Mouse (Mus musculus) layer of hippocampus, adult 2 months (tissue): ENCODE measurements around the gene Supt3. TPM values are rescaled to one million over a fixed set of nuclear protein-coding genes. Genes with fewer than 3 reads are reported as not detected.
A peak's percentile ranks its signal among the peaks of the same experiment; 100 is the strongest.

Experiments used
- DNase-seq, 2 experiments: peaks; one replicate each; pipeline ENCODE4 v3.0.0; 2022; ENCODE audit warnings: low spot score in 2 of 2
- H3K27ac ChIP-seq: fragments of 200-600 bp; 2 replicates; pipeline ENCODE4 v1.8.1; 2022
- H3K4me3 ChIP-seq: fragments of 200-600 bp; 2 replicates; pipeline ENCODE4 v1.8.1; 2022; ENCODE audit warnings: mild to moderate bottlenecking
- CTCF ChIP-seq: fragments of 200-600 bp; conservative IDR thresholded peaks from 2 replicates; pipeline ENCODE4 v1.8.1; 2022; ENCODE audit warnings: antibody characterized with exemption, mild to moderate bottlenecking, moderate library complexity
- total RNA-seq, 2 experiments: library from RNA; stranded (reverse); gene quantifications; 2 replicates each; pipeline ENCODE4 v1.2.3; 2021

Gene Supt3
- total RNA-seq, 2 experiments from 2014 or later, result 14.9 to 18.7 TPM

DNA sequence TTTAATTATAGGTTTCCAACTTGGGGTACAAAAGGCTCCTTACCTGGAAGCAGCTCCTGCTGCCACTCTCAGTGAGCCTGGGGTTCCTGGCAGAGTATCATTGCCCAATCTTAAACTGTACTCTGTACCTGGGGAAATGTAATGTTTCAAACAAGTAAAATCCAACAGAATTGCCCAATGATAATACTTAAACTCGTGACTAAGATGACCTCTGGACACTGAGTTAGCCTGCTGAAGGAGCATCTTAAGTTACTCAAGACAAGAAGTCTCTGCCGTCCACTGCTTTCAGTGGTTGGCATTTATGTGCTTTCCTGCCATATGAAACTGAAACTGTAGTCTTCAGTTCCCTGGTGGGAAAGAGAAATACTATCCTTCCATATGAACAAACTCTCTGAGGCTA, 279.9 kb downstream of the Supt3 start:
- no peak for DNase-seq
- no peak for TF ChIP-seq CTCF
- no peak overlapping the region for H3K27ac ChIP-seq
- H3K4me3 ChIP-seq, result no peak overlapping the region

DNA sequence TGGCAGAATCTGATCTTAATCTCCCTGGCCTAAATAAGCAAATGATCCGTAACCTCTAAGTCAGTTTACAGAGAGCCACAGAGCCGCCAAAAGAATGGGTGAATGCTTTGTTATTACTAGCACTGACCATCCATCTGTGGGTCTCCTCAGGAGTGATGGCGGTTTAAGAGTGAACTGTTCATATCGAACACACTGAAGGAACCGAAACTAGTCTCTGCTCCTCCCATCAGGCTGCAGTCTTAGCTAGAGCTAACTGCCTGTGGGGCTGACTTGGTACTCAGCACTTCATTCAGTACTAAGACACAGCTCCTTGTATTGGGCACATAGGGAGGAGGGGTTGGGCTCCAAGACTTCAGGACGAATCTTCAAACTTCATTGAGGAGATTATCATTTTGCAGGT, 280.8 kb downstream of the Supt3 start:
- no peak for DNase-seq
- TF ChIP-seq CTCF, result no peak
- Histone ChIP-seq H3K4me3 (no peak overlapping the region), H3K27ac (no peak overlapping the region)

DNA sequence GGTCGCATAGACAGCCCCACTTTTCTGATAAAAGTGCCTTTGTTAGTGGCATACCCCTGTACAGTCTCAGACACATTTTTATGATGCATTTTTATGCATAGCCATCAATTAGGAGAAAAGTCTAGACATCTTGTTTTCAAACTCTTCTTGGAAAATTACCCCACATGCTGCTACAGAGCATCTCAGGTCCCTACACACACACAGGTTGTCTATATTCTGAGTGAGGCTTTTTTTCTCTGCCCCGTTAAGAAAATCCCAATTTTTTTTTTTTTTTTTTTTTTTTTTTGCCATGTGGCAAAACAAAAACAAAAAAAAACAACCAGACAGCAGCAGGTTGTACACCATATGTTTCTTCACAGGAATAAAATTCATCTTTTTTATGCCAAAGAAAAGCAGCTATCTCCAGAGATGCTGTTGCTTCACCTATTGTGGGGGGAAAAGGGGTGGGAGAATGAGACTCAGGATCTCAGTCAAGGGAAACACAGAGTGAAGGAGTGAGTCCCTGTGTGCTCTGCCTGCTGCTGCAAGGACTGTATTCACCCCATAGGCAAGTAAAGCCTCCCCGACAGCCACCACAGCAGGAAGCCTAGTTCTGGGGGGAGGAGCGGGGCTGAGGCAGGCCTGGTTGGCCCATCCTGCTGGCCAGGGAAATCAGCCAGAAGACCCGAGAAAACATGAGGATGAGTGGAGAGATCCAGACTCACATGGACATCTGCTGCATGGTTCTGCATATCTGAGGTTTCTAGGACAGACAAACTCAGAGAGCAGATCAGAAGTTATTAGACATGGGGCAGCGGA, 281.8 kb downstream of the Supt3 start:
- Histone ChIP-seq H3K4me3 (no peak overlapping the region), H3K27ac (no peak overlapping the region)
- no peak for DNase-seq
- no peak for TF ChIP-seq CTCF

DNA sequence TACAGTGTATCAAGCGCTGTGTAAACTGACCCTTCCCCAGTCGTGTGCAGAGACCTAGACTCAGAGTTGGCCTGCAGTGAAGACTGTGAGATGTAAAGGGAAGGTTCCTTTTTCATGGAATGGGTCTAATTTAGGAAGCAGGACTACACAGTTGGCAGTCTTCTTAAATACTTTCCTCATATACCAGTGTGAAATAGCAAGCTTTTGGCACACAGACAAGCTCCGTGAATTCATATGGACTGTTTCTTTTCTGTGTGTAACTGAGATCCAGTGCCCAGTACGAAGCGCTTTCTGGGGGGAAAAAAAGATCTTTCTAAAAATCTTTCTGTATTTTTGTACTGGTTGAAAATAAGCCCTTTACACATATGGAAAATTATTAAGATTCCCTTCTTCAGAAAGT, 286.8 kb downstream of the Supt3 start:
- no peak for TF ChIP-seq CTCF
- no peak overlapping the region for H3K4me3 ChIP-seq
- no peak for DNase-seq
- H3K27ac ChIP-seq, result no peak overlapping the region

DNA sequence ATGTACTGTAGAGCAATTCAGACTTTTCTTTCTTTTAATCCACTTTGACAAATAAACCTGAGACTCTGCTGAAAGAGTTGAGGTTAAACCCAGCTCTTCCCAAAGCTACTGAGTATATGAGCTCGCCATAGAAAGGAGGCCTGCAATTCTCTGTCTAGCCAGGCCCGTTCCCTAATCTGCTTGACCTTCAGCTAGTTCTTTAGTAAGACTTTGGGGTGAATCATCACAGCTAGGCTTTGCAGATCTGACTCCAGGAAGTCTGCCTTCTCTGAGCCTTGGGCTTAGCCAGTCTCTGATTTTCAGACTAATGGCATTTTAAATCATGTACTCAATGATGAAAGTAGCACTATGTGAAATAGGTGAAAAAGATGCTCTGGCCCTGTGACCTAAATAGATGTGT, 288.5 kb downstream of the Supt3 start:
- DNase-seq, result no peak
- TF ChIP-seq CTCF, result no peak
- no peak overlapping the region for H3K4me3 ChIP-seq
- H3K27ac ChIP-seq, result no peak overlapping the region

DNA sequence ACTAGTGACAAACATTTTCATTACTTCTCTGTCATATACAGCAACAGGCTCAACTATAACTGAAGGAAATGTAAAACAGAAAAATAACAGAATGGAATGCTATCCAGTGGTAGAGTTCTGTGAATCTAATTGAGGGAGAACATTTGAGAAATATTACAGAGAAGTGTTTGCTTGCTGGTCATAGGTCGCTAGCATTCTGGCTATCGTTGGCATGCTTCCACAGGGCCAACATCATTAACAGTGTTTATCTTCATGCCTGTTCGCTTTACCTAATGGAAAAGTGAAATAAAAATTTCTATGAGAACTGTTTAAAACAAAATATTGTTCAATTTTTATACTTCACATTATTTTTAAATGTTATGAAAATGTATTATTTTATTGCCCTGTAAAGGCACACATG, 290.5 kb downstream of the Supt3 start:
- H3K27ac ChIP-seq, result no peak overlapping the region
- no peak for DNase-seq
- no peak overlapping the region for H3K4me3 ChIP-seq
- no peak for TF ChIP-seq CTCF

DNA sequence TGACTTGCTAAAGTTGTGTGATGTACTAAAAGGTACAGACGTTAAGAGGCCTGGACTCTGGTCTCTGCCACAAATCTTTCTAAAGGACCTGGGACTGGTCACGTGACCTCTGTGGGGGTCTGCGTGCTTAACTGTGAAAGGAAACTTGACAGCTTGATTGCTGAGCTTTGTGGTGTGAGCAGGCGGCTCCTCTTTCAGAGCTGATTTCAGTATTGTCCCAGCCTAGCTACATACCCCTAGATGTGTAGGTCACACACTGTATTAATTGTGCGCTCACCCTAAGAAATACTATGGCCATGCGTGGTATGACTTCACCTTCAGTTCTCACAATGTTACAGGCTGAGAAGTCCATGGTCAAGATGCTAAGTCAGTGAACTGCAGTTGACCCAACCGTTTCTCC, 291.4 kb downstream of the Supt3 start:
- TF ChIP-seq CTCF, result no peak
- no peak overlapping the region for H3K27ac ChIP-seq
- no peak overlapping the region for H3K4me3 ChIP-seq
- DNase-seq, result no peak

DNA sequence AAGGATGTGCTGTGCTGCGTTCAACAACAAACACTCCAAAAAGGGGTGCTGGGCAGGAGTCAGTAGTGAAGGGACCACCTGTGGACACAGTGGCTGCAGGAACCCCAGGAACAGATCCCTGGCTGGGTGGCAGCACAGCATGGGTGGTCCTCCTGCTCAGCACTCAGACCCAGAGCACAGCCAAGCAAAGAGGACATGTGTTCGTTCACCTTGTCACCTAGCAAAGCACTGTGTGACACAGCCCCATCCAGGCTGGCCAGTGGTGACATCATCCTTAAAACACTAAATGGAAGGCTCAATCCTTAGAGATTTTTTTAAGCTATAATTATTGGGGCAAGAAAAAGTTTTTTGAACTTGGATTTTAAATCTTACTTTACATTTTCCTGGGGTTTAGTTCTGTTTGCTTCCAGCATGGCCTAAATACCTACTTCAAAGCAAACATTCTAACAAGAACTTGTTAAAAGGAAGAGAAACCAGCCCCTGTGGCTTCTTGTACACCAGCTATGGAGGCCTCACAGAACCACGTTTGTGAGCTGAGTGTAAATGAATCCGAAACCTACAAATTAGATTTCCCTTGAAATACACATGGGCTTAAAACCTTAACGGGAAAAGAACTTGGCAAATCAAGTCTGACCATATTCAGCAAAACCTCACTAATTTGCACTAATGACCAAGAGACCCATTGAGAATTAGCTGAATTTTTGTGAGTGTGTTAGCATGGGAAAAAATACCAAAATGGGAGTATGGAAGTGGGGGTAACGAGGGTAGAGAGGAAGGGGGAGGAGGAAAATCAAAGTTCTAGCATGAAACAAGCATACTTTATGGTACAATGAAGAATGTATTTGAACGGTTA, 295.8 kb downstream of the Supt3 start:
- Histone ChIP-seq H3K4me3 (no peak overlapping the region), H3K27ac (peak overlapping the region; percentile 74)
- no peak for TF ChIP-seq CTCF
- DNase-seq, result no peak

DNA sequence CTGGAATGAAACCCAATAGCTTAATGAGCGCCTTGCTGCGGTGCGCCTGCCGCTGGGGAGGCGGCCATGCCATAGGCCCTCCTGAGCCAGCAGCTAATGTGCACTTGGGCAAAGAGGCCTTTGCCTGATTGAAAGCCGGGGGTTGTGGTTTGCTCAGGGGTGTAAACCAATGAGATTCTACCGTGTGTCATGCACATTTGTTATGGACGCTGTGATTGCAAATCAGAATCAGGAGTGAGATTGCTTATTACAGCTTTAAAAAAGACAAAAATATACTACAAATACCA, 296.3 kb downstream of the Supt3 start:
- Histone ChIP-seq H3K27ac (peak overlapping the region; percentile 65), H3K4me3 (no peak overlapping the region)
- TF ChIP-seq CTCF, result no peak
- no peak for DNase-seq

DNA sequence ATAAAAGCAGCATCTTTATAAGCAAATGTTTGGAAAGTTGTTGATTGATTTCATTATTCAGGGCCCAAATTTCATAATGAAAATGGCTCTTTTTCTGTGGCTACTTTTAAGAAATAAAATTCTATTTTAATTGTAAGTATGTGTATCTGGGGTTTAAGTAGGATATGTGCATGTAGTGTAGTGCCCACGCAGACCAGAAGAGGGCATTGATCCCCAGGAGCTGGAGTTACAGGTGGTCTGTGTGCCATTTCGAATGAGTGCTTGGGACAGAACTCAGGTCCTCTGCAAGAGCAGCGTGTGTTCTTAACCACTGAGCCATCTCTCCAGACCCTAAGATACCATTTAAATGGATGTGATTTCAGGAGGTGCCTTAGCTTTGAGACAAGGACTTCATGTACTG, 296.8 kb downstream of the Supt3 start:
- Histone ChIP-seq H3K27ac (no peak overlapping the region), H3K4me3 (no peak overlapping the region)
- DNase-seq, result no peak
- peak; percentile 49 for TF ChIP-seq CTCF

DNA sequence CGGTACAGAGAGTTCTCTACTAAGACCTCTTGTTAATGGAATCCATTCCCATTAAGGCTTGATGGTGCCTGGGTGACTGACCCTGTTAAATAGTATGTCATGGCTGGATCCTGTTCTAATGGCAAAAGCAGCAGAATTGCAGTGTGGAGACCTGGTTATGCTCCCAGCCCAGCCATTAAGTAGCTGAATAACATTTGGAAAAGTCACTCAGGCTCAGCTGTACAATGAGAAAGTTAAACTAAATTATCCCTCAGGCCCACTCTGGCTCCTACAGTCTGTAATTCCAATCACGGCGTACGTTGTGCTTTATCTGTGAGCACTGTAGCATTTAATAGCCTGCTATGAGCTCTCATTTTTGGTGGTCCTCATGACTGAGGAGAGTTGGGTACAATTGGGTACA, 300.0 kb downstream of the Supt3 start:
- DNase-seq, result no peak
- H3K27ac ChIP-seq, result peak overlapping the region; percentile 88

DNA sequence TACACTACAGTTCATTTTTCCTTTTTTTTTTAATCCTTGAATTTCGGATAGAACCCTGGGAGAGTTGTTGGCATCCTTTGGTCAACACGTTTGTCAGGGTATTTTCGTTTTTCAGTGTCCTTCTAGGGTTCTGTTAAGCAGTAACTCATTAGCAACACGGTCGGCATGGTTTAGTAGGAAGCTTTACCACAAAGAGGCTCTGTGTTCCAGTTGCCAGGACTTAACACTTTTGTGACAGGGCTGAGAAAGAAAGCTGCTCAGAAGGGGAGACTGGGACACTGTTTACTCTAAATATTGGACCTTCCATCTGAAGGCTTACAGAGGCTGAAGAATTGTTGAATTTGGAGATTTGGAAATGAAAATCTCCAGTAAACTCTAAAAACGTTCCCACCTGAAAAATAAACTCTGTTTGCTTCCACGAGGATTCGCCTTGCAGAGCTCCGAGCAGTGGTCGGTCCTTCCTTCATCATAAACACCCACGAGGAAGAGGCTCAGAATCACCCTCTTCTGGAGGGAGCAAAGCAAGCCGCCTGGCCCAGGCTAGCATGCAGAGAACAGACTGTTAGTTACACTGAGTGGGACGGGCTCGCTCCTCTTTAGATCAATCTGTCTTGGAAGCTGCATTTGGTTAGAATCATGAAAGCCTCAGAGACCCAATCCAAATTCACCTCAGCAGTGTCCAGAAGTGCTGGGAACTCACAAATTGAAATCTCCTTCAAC, 301.1 kb downstream of the Supt3 start:
- Histone ChIP-seq H3K27ac (peak overlapping the region; percentile 88), H3K4me3 (peak overlapping the region; percentile 12; the same call in 1 of the 2 replicates)
- peak; percentile 39 to 41 for DNase-seq
- TF ChIP-seq CTCF, result peak; percentile 24; the same call in 1 of the 2 replicates

More for the DNA sequence above, 300.0 kb downstream of the Supt3 start:
- no peak for TF ChIP-seq CTCF
- no peak overlapping the region for H3K4me3 ChIP-seq

DNA sequence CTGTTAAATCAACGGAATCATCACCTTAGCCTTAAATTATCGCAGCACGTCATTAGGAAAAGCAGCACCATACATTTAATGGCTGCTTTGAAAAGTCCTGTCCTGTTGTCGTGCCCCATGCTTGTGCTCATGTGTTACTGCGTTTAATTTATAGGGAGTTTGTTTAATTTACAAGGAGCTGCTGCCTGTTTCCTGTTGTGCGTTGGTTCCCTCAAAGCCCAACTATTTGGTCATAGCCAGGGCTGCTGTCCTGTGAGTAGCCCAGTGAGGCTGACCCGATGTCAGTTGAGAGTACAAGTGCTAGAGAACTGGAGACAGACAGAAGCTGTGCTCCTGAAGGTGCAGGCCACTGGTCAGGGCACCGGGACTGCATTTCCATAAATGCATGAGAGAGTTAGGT, 304.6 kb downstream of the Supt3 start:
- DNase-seq, result no peak
- Histone ChIP-seq H3K4me3 (no peak overlapping the region), H3K27ac (no peak overlapping the region)
- no peak for TF ChIP-seq CTCF
